Mouse (Mus musculus) right cerebral cortex, postnatal 25 days (tissue): ENCODE data around the gene Fgfr1op.
"Not testable (repeated sequence)": the region's sequence is repeated elsewhere in the genome, so short reads cannot be mapped to it uniquely, and the experiment has no call there.

ENCODE experiments used
- DNase-seq: peaks from one replicate; pipeline ENCODE4 v3.0.0; 2022

The Fgfr1op gene

DNA sequence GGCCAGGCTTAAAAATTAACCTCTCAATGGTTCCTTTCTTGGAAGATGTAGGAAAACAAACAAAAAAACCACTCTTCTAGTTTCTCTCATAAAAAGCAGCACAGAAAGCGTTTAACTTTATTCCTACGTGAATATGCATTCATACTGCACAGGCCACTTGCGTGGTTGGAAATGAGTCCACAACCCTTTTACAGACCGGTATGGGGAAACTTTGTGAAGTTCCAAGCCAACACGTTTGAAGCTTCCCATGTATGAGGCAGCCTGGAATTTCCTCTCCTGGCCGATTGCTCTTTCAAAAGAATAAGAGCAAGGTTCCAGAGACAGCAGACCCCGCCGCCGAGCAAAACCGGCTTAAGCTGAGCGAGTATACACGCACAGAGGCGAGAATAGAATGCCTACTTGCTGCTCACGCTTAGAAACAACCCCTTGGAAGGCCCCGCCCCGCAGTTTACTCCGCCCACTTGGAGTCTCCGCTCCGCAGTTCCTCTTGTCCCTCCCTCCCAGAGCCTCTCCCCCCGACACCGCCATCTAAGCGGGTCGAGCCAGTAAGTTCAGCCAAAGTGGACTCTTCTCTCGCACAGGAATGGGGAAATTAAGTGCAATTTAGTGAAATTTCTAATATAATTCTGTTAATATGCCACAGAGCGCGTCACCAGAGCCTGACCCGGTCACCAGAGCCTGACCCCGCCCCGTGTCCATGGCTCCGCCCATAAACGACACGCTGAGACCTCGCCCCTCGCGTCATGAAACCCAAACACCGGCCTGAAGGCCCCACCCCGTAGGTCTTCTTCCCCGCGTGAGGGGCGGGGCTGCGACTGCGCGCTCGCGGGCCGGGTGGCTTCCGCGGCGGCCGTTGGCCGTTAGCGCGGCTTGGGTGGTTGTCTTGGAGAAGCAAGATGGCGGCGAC is at the start of gene Fgfr1op:
TSS of gene Fgfr1op (plus strand) at position 801 of the 907 bp plus-strand sequence.
- DNase-seq, result peak; percentile 80

DNA sequence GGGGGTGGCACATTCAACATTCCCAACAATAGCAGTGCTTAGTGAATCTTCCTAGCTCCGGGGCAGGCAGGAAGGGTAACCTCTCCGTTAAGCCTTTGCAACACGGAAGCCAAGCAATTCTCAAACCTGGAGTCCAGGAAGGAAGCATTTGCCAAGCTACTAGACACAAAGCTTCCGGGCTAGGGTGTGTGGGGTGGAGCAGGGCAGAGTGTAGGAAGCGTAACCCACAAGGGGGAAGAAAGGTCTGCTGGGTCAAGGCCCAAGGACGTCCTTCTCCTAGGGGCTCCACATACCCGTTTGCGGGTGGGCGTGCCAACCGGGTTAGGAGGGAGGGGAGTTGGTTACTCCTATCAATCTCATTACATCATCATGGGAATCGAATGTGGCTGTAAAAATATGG is 48.9 kb upstream of the Fgfr1op start:
- peak; percentile 6 for DNase-seq

DNA sequence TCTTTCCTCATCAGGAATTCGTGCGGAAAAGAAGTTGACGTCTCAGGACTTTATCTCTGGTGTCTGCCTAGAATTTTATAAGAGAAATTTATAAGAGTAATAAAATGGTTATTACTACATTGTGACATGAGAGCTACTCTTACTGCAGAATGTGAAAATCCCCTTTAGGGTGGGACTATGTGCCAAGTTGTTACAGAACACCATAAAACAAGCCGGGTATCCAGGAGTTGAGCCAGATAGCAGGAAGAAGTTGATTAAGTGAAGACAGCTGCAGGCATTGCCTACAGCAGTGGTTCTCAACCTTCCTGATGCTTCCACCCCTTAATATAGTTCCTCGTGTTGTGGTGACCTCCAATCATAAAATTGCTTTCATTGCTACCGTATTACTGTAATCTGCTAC is 48.4 kb upstream of the Fgfr1op start:
- not testable (repeated sequence) for DNase-seq

DNA sequence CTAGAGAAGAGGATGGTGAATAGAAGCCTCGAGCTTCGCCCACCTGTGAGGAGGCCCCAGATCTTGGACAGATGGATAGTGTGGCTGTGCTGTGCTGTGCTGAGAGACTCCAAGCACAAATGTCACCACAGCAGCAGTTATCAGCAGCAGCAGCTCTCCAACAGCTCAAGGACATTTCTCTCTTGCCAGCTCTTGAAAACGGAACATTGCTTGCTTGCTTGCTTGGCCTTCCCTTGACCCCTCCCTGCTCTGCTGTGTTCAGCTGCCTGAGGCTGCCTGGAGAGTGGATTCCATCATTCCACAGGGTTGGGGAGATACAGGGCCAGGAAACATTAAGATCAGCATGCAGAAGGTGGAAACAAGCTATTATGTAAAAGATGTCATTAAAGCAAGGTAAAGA is 42.3 kb upstream of the Fgfr1op start:
- DNase-seq, result not testable (repeated sequence)

DNA sequence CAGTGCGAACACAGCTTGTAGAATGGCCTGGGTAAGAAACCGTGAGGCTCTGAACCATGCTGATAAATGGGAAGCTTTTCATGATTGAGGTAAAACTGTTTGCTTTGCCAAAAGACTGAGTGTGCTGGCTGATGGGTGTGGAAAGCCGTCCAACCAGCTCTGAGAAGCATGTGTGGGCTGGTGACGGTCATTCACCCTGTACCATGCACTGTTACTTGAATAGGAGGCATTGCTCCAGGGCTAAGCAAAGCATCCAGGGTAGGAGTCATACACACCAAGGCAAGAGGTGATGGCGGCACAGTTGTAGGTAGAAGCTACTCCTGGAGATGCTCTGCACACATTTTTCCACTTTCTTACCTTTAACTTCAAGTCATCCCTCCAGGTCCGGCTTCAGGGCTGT is 40.7 kb upstream of the Fgfr1op start:
- not testable (repeated sequence) for DNase-seq

DNA sequence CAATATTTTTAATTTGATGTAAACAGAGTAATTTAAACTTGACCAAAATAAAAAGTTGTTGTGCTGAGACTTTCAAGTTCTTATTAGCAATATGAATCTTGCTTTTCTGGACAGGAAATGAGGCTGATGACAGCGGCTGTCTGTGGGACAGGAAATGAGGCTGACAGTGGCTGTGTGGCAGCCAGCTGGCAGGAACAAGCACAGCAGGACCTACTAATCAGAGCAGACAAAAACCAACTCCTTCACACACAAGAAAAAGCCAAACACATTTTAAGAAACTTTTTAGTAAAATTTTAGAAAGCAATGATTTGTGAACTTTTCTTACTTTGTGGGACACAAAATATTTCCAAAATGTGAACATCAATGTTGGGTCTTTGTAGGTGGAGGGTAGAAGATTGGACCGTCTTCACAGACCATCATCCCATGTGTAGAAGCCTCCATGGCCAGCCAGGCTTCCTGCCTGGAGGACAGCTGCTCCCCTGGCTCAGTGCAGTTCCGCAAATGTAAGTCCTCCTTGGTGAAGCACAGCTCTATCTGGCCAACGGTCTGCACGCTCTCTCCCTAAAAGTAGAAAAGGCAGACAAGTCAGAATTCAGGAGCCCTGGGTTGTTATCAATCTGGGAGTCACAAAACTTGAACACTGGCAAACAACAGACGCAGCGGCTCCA is 36.8 kb upstream of the Fgfr1op start:
- not testable (repeated sequence) for DNase-seq

DNA sequence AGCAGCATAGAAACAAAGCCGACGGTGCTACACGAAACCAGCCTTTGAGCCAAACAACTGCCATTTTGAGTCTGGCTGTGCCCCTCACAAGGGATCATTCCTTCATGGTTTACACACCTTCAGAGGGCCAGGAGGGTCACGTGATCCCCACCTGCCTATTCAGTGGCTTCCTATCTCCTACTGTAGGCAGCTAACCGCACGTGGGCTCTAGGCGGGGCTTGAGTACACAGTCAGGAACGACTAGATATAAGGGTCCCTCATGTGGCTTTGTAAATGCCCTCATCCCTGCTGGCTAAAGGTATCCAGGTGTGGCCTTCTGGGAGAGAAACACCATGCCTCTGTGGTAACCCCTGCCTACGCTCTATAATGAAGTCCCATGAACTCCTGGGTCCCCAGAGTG is 35.7 kb upstream of the Fgfr1op start:
- DNase-seq, result not testable (repeated sequence)

DNA sequence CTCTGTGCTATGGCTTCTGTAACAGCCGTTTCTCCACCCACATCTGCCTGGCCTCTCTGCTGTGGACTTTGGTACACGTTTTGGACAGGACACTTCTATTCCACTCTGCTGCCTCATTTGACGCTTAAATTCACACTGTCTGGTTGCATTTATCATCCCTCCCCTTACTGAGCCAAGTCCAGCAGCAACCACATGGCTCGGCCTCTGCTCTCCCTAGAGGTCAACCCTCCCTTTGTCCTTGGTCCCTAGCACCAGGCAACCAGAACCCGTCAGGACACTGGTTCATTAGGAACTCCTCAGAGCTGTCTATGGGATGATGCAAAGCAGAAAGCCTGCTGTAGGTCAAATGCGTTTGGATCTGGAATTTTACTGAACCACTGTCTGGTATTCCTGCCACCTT is 34.5 kb upstream of the Fgfr1op start:
- not testable (repeated sequence) for DNase-seq

DNA sequence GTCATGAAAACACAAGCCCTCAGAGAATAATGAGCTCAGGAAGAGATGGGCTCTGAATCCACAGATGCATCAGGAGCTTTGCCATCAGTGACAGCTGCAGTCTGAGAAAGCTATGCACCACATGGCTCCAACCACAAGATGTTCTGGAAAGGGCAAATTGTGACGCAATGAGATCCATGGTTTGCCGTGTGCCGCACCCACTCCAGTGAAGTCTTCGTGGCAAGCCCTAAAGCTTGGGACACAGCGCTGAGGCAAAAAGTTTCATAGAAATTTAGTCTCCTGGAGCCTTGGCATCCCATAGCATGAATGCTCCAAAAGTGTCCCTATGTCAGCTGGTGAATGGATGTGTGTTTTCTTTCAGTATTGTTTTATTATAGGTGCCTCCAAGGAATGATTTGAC is 27.2 kb upstream of the Fgfr1op start:
- DNase-seq, result not testable (repeated sequence)

DNA sequence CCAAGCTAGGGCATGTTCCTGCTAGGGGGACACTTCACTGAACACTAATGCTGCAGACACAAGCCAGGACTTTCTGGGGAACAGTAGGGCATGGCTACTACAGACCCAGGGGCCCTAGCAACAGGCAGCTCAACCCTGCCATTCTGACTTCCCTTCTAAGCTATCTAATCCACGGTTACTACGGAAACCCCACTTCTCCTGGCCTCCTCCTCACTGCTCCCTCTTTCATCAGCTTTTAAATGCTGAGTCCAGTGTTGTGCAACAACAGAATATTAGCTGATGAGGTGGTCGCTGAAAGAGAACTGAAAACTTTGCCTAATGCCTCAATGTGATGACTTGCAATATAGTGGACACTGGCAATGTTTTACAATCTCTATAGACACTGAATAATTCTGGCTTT is 25.1 kb upstream of the Fgfr1op start:
- not testable (repeated sequence) for DNase-seq

DNA sequence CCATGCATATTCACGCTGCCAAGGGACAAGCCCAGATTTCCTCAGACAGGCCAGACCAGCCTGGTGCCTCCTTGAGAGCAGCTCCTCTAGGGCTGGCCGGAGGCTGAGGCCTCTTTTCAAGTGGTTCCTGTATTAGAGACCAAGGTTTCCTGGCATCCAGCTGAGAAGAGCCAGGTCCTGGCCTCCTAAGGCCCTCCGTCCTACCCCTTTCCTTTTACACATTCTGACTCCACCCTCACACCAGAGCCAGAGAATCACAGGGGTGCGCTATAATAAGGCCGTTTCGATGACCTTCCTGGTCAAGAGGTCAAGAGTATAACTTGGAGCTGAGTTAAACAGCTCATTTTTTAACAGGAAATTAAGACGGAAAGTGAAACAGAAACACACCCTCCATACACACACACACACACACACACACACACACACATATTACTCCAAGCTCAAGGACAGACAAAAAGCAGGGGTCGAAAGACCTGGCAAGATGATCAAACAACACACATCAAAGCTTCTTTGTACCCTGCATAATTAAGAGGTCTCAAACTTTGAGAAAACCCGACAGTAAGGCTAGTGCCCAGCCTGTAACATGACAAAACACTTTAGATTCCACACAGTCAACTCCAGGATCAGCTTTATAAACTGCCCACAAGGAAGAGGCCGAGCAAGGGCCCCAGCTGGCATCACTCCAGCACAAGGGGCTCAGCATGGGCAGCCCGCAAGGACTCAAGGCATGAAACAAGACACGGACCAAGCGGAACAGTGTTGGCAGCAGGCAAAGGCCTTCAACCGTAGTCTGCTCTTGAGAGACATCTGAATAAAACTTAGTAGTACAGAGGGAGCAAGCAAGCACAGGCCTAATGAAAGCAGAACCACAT is 21.3 kb upstream of the Fgfr1op start:
- DNase-seq, result not testable (repeated sequence)

DNA sequence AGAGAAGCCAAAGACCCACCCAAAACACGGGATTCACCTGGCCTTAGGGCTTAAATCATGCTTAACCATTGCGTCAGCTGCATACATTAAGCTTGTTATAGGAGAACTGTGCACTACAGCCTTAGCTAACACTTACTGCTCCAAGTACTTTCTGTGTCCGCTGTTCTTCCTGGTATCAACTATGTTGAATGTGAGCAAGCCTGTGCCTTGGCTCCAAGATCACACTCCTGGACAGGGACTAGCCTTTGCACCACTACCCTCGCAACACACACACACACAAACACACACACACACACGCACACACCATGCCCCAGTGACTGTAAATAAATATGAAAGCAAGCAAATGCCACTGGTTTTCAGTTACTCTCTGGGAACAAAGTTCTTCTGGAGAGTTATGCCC is 18.4 kb upstream of the Fgfr1op start:
- not testable (repeated sequence) for DNase-seq

DNA sequence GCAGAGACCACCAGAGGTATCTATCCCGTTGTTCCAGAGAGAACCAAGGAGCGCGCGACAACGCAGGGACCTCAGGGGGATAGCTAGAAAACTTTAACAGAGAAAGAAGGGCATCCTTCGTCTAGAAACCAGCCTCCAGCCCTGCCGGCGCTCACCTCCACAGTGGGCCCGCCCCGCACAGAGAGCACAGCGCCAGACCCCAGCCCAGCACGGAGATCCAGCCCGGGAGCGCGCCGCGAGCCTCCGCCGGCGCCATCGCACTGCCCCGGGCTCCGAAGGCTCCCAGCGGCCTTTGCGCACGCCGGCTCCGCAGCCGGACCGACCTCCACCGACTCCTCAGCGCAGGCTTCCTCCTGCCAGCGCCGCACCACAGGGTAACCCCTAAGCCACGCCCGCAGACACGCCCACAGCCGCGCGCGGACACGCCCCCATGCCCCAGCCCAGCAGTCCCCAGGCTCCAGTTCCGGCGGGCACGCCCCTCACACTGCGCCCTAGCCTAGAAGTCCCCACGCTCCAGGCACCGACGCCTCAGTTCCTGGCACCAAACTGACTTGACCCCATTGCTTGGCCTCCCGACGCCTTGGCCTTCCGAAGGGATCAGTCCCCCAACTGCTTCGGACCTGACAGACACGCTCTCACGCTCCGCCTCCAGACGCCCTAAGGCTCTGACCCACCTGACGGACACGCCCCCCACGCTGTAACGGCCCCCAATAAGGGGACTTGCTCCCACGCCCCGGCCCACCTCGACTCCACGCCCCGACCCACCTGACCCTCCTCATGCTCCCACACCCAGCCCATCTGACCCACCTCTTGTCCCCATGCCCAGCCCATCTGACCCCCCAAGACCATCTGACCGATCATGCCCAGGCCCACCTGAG is 17.6 kb upstream of the Fgfr1op start, which contains the start of the genes Gm49673 and Rnaset2a:
TSS of gene Gm49673 (minus strand) at position 350 of the 878 bp plus-strand sequence.
TSS of gene Rnaset2a (minus strand) at position 659 of the 878 bp plus-strand sequence.
- peak; percentile 27 for DNase-seq

DNA sequence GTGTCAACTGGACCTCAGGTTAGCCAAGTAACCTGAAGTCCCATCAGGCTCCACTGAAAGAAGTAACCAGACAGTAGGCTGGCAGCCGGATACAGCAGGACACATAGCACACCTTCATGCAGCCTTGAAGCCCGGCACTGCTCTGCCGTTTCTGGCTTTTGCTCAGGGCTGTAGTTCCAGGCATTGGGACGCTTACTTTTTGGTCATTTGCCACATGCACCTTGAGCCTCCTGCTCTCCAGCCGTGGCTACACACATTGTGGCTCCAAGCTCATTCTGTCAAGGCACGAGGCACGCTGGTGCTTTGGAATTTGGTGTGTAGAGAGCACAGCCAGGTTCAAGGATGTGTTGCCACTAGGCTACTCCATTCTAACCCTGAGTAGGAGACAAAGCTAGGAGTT is 10.3 kb upstream of the Fgfr1op start:
- DNase-seq, result not testable (repeated sequence)

DNA sequence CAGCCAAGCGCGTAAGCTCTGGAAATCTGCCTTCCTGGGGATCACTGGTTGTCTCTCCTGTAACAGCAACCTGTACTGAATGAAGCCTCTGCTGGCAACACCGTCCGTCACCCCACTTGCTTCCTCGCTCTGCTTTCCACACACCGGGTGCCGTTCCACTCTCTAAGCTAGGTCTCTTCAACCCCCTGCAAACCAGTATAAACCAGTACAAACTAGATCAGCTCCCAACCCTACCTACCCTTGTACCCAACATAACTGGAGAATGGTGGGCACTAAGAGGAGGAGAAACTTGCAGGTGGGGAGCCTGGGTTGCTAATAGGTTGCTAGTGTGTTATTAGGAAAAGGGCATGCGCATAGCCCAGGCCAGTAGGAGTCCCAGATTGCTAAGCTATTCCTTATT is 9.3 kb upstream of the Fgfr1op start:
- DNase-seq, result not testable (repeated sequence)

DNA sequence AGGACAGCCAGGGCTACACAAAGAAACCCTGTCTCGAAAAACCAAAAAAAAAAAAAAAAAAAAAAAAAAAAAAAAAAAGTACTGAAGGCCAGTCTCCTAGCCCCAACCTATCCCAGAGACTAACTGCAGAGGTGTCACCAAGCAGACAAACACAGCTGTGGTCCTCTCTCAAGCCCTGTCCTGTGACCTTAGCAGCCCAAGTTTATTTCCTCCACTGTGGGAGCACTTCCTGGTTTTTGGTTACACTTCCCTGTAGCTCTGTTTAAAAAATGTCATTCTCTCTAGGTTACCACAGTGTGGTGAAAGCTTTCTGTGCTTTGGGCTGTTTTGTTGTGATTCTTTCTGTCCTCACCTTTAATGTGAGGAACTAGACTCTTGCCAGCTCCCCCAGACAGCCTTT is 6.7 kb upstream of the Fgfr1op start:
- DNase-seq, result not testable (repeated sequence)

DNA sequence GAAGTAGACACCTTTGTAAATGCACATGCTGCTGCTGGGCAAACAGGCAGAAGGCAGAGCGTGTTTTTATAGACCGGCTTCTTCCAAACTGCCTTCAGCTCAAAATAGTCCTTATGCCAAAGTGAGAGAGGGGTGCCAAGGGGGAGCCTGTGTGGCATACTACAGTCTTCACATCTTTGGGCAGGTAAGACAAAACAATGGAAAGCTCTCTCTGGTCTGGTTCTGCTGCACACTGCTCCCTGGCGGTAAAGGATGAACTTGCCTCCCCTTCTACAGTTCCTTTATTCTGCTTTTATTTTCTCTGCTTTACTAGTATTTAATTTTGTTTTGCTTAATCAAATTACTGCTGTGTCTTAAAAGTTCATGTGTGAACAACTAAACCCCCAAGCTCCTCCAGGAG is 4.3 kb upstream of the Fgfr1op start:
- not testable (repeated sequence) for DNase-seq

DNA sequence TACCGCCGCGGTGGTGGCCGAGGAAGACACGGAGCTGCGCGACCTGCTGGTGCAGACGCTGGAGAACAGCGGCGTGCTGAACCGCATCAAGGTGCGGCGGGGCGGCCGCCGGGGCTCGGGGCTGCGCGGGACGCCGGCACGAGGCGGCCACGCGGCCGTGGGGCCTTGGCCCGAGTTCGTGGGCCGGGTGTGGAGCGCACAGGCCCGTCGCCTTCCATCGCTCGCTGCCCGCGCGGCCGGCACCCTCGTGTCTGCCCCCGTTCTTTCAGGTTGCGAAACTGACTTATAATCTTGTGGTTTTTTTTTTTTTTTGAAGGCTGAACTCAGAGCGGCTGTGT is 276 bp downstream of the Fgfr1op start:
- peak; percentile 63 for DNase-seq

DNA sequence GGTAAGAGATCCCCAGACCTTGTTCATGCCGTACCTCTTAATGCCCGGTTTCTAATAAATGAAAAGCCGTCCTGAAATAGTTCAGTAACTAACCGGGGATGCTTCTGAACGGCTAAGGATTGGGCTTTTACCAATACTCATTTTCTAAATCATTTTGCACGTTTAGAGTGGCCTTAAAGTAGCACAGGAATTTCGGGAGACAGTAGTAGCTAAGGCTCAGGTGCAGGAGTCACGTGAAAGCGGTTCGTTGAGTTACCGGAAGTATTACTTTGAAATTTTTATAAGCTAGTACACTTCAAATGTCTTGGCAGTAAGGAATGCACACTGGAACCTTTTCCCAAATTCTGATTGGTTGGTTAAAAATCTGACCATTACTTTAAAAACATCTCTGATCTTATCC is 676 bp downstream of the Fgfr1op start:
- DNase-seq, result not testable (repeated sequence)

DNA sequence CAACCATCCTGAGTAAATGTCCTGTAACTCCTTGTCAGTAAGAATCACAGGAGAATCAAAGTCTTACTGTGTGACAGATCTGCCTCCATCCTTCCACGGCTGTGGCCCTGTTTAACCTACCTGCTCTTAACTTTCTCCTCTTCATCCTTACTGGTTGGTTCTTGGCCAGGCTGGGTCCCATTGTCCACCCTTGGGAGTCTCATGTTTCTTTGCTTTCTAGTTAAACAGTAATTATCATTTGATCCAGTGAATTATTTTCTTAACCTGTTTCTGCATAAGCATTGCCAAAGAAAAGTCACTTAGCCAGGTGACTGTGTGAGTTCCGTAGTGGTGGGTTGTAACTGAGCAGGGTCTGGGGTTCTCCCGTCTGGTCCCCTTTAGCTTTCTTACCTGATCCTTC is 1.2 kb downstream of the Fgfr1op start:
- DNase-seq, result not testable (repeated sequence)

DNA sequence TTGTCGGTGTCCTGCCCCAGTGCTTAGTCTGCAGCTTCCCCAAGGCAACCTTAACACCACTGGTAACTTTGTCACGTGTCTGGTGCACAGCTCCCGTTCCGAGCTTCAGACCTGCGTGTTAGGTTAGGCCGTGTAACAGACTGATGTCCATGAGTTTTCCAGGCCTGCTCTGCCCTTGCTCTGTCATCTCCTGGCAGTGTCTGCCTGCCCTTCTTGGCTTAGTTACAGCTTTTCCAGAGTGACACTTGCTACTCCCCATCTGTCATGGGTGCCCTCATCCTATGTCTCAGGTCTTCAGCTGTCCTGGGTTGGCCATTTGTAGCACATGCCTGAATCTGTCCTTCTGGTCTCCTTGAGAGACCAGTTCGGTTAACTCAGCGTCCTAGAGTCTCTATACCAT is 2.1 kb downstream of the Fgfr1op start:
- DNase-seq, result not testable (repeated sequence)

DNA sequence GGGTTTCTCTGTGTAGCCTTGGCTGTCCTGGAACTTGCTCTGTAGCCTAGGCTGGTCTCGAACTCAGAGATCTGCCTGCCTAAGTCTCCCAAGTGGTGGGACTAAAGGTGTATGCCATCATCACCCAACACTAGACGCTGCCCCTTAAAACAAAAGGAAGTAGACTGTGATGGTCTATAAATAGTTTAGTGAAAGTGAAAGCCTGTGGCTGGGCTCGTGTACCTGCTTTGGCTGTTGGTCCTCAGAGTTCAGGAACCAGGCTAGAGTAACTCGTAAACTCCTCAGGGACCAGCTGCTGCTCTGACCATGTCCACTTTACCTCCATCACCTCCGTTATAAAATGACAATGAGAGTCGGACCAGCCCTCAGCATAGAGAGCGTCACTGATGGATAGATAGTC is 5.0 kb downstream of the Fgfr1op start:
- no peak for DNase-seq
